Mouse (Mus musculus) c-Kit-positive CD71-positive TER-119-positive erythroid progenitor cells, embryonic 14.5 days (primary cell): ENCODE results near the gene Rpl26.
"Not testable (repeated sequence)": the region's sequence is repeated elsewhere in the genome, so short reads cannot be mapped to it uniquely, and the experiment has no call there.

Experiments used
- DNase-seq: peaks from one replicate; pipeline ENCODE4 v3.0.0-alpha.2; 2013; ENCODE audit warnings: low spot score

The Rpl26 gene

GRCm38 (mm10) chr11:68914566-68914965, 13.2 kb downstream of the Rpl26 start:
- DNase-seq: no peak

DNA sequence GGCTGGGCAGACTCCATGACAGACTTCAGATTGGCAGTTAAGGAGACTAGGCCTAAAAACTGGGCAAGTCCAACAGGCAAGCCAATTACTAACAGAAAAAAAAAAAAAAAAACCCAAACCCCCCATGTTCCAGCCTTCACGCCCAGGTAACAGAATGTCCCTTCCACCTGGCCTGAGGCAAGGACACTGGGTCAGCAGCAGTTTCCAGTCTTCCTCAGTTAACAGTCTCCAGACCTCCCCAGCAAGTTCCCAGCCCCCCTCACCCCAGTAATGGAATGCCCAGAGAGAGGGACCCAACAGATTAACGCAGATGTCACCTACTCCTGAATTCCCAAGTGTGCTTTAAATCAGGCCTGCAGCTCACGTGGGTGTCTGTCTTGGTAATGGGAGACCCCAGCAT, 21.8 kb downstream of the Rpl26 start:
- DNase-seq: no peak

GRCm38 (mm10) chr11:68924749-68925148, 23.4 kb downstream of the Rpl26 start:
- no peak for DNase-seq

DNA sequence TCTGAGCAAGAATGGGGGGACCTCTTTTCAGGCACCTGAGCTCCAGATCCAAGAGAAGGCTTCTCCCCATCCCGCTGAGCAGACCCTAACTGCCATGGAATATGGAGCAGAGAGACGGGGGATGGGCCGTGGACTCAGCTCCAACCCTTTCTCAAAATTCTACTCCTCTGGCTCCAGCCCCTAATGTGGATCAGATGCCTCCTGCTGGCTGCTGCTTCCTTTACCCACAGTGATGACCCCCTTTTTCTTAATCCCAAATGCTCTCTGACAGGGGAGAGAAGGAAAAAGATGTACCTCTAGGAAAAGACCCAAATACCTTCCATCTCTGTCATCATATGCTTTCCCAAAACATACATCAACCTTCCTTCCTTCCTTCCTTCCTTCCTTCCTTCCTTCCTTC, 25.6 kb downstream of the Rpl26 start, which contains the start of gene Odf4:
TSS of gene Odf4 (minus strand) at position 101 of the 400 bp plus-strand sequence.
- DNase-seq: no peak

- DNase-seq: no peak
Measured at GRCm38 (mm10) chr11:68929947-68930346, 28.6 kb downstream of the Rpl26 start.

GRCm38 (mm10) chr11:68933885-68934507, 32.6 kb downstream of the Rpl26 start:
- no peak for DNase-seq

DNA sequence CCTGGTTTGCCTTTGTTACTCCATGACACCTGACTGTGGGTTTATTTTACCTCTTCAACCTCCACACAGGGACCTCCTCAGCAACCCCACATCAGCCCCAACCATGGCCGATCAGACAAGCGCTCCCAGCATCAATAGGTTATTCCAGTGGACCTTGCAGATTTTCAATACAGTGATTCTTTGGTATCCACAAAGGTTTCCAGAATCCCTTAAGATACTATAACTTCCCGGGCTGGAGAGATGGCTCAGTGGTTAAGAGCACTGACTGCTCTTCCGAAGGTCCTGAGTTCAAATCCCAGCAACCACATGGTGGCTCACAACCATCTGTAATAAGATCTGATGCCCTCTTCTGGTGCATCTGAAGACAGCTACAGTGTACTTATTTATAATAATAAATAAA, 35.6 kb downstream of the Rpl26 start:
- not testable (repeated sequence) for DNase-seq

- peak; percentile 86 for DNase-seq
Measured at GRCm38 (mm10) chr11:68939451-68940304, 38.3 kb downstream of the Rpl26 start.

DNA sequence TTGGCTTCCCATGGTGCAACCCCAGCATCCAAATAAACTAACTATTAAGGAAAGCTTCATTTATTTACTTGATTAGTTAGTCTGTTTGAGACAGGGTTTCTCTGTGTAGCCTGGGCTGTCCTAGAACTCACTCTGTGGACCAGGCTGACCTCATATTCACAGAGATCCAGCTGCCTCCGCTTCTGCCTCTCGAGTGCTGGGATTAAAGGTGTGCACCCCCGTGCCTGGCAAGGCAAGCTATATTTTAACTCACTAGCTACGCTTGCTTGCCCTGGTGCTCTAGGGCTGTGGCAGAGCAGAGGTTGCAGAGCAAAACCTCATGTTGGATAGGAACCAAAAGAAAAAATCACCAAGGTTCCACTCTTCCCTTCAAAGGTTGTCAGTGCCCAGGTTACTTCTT, 39.1 kb downstream of the Rpl26 start:
- DNase-seq: no peak

DNA sequence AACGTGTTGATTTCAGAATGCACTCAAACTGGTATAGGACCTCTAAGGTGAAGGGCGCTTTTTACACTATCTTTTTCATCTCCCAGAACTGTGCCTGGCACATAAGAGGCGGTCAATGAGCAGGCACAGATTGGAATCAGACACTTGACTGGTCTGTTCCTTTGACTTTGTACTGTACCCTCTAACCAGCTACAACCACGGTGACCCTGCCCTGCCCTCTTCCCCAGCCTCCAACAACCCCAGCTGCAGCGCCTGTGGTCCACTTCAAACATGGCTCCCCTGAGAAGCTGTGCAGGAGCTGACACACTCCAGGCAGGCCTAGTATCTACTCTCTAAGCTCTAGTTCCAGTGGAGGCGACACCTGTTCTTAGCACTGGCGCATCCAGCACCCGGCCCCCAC, 41.3 kb downstream of the Rpl26 start:
- no peak for DNase-seq

GRCm38 (mm10) chr11:68945245-68945644, 43.9 kb downstream of the Rpl26 start:
- no peak for DNase-seq

DNA sequence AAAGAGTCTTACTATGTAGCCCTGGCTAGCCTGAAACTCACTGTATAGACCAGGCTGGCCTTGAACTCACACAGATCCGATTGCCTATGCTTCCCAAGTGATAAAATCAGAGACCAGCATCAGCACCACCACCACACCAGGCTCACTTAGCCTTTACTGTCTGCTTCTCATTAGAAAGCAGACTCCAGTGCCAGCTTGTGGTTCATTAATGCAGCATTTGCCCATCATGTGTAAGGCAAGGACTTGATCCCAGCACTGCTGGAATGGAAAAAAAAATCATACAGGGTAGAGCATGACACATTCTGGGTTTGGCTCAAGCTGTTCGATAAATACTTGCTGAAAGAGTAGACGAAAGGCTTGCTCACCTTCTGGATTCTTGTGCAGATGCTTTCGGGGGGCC, 44.6 kb downstream of the Rpl26 start:
- DNase-seq: no peak

DNA sequence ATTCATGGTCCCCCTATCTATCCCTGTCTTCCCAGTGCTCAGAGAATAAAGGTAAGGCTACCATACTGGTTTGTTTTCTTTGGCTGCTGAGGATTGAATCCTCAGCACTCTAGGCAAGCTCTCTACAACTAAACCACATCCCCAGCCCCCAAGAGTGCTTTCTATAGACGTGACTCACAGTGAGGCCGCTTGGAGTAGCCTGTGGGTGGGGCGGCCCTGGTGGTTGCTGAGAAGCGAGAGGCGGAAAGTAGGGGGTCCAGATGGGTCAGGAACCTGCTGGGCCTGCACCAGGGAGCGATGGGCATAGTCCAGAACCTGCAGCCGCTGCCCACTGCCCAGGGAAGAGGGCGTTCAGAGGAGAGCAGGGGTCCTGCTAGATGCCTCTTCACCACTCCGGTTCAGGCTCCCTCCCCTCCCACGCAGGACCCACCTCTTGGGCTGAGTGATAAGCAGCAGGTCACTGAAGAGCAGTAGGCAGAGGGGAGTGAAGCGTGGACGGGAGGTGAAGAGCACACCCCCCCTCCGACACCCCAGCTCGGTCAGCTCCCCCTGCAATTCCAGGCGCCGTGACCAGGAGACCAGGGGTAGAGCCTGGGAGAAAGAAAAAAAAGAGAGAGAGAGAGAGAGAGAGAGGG, 45.5 kb downstream of the Rpl26 start:
- DNase-seq: no peak

DNA sequence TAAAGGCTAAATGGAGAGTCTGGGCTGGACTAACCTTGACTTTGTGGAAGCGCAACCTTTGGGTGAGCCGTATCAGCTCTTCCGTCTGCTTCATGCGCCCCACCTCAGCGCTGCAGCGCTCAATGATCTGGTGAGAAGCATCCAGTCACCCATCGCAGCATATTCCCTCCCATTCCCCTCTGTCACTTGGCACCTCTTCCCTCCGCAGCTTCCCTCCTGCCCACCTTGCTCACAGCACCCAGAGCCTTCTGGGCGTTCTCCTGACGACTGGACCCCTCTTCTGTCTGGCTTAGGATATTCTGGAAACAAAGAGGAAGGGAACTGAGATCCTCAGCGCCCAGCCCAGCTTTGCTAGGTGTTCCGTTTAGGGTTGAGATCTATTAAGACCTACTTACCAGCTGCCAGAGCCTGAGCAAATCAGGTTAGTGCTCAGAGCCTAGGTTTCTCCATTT, 46.2 kb downstream of the Rpl26 start:
- no peak for DNase-seq

GRCm38 (mm10) chr11:68953903-68954302, 52.5 kb downstream of the Rpl26 start:
- DNase-seq: no peak

GRCm38 (mm10) chr11:68954408-68954807, 53.0 kb downstream of the Rpl26 start:
- no peak for DNase-seq

- no peak for DNase-seq
Measured at GRCm38 (mm10) chr11:68955473-68955872, 54.1 kb downstream of the Rpl26 start.

- DNase-seq: no peak
Measured at GRCm38 (mm10) chr11:68956107-68956506, 54.7 kb downstream of the Rpl26 start.
